Mouse (Mus musculus) forebrain, embryonic 11.5 days (tissue): ENCODE measurements at regions not wholly inside any gene's neighbourhood (a gene's known extent, or its start where the extent isn't known, plus 50 kb on each side); places are given as distances from the start of the nearest gene placed in this dataset.

ENCODE experiments used
- ATAC-seq: fragments of 200-750 bp; cut with Nextera tagmentation; replicated peaks from 2 replicates; pipeline ENCODE4 v1.8.0; 2017; ENCODE audit warnings: moderate TSS enrichment; ENCODE audit not compliant: low FRiP score
- DNase-seq: peaks from one replicate; pipeline ENCODE4 v3.0.0-alpha.2; 2017; ENCODE audit warnings: low spot score
- H3K27ac ChIP-seq: fragments of 300-500 bp; sonication (generic); 2 replicates; pipeline ENCODE4 v1.5.1; 2014; ENCODE audit warnings: low read depth, low read length
- H3K27me3 ChIP-seq: fragments of 300-500 bp; sonication (generic); 2 replicates; pipeline ENCODE4 v1.6.1; 2014; ENCODE audit warnings: mild to moderate bottlenecking, low read length, mixed read lengths; ENCODE audit not compliant: control insufficient read depth, insufficient read depth
- H3K36me3 ChIP-seq: fragments of 300-500 bp; sonication (generic); 2 replicates; pipeline ENCODE4 v1.6.1; 2014; ENCODE audit warnings: mild to moderate bottlenecking, low read length, moderate library complexity, mixed read lengths; ENCODE audit not compliant: control insufficient read depth, insufficient read depth
- H3K4me1 ChIP-seq: fragments of 300-500 bp; sonication (generic); replicated peaks from 2 replicates; pipeline ENCODE4 v1.6.1; 2014; ENCODE audit warnings: low read length, mixed read lengths; ENCODE audit not compliant: control insufficient read depth, insufficient read depth
- H3K4me2 ChIP-seq: fragments of 300-500 bp; sonication (generic); 2 replicates; pipeline ENCODE4 v1.6.1; 2014; ENCODE audit warnings: low read depth, mild to moderate bottlenecking, low read length, moderate library complexity, mixed read lengths; ENCODE audit not compliant: severe bottlenecking
- H3K4me3 ChIP-seq: fragments of 300-500 bp; sonication (generic); 2 replicates; pipeline ENCODE4 v1.5.1; 2014; ENCODE audit warnings: low read depth, low read length
- H3K9ac ChIP-seq: fragments of 300-500 bp; sonication (generic); 2 replicates; pipeline ENCODE4 v1.6.1; 2014; ENCODE audit warnings: low read length
- H3K9me3 ChIP-seq: fragments of 300-500 bp; sonication (generic); 2 replicates; pipeline ENCODE4 v1.6.1; 2016; ENCODE audit warnings: low read length, mixed read lengths; ENCODE audit not compliant: control insufficient read depth
- WGBS: fragments of 180-500 bp; shearing (Covaris S2); extraction: QIAGEN DNeasy Blood & Tissue Kit; methylation state at CpG from one replicate; pipeline ENCODE4 v1.1.7; 2014; 5-methylcytosine and 5-hydroxymethylcytosine counted together

DNA sequence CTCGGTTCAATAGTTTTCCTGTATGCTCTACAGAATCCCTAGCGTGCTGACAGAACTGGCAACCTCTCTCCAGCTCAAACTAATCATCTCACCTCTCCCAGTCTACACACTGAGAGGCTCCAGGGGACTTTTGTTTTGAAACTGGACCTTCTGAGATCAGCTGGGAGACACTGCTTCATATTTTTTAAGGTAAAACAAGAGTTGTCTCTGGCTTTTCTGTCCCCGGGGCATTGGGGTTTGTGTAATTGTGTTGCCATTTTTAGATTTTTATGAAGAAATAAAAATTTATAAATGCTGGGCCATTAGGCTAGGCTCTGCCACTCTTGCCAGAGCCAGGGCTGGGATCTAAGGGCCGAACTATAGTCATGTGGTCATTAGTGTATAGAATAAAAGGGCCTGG lies 179.8 kb upstream of the Cdh5 start:
- ATAC-seq = no peak

DNA sequence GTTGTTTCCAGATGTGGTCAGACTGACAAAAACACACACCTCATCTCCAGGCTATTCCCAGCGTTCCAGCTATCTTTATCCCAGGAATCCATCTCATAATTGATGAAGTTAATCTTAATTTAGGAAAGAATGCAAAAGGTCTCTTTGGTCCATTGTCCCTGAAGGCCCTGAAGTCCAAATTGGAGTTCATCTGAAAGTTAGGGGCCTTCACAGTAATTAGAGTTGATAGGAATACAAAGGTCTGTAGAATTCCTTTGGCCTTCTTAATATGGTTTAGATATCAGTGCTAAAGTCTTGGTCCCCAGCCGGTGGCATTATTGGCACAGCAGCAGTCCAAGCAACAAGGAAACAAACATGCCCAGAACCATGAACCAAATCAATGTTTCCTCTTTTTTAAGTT lies 178.7 kb upstream of the Cdh5 start:
- no peak for ATAC-seq
- H3K9me3 ChIP-seq = no peaks in the 10 kb centered on the region
- no peak overlapping the region for H3K9ac ChIP-seq
- no peaks in the 10 kb centered on the region for H3K27me3 ChIP-seq
- no peak for DNase-seq
- 70% methylated on average over 2 of the region's 2 CpGs for WGBS
- no peaks in the 10 kb centered on the region for H3K4me1 ChIP-seq
- H3K36me3 ChIP-seq = no peaks in the 10 kb centered on the region
- H3K4me2 ChIP-seq = no peak overlapping the region
- no peak overlapping the region for H3K27ac ChIP-seq
- H3K4me3 ChIP-seq = no peak overlapping the region

More for the DNA sequence above, 179.8 kb upstream of the Cdh5 start:
- Histone ChIP-seq H3K4me1 (no peaks in the 10 kb centered on the region), H3K27me3 (no peaks in the 10 kb centered on the region), H3K4me2 (no peak overlapping the region), H3K9me3 (no peaks in the 10 kb centered on the region), H3K9ac (no peak overlapping the region), H3K36me3 (no peaks in the 10 kb centered on the region), H3K4me3 (no peak overlapping the region), H3K27ac (no peak overlapping the region)
- 90% methylated on average over 4 of the region's 4 CpGs for WGBS
- no peak for DNase-seq

DNA sequence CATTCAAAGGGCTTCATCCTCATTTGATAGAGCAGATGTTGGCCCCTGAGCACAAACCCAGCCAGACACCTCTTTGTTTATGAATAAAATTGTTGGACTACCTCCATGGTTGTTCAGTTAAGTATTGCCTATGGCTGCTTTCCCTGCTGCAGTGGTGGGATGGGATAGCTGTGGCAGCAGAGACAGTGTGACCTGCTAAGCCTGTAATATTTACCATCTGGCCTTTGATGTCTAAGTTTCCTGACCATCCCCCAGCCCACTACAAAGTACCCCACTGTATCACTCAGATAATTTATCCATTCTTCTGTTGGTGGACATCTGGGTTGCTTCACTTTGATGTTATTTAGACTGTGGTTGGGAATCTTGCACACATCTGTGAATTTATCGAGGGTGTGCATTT lies 168.7 kb upstream of the Cdh5 start:
- H3K4me3 ChIP-seq = no peak overlapping the region
- ATAC-seq = no peak
- 80% methylated on average over 1 of the region's 1 CpGs for WGBS

DNA sequence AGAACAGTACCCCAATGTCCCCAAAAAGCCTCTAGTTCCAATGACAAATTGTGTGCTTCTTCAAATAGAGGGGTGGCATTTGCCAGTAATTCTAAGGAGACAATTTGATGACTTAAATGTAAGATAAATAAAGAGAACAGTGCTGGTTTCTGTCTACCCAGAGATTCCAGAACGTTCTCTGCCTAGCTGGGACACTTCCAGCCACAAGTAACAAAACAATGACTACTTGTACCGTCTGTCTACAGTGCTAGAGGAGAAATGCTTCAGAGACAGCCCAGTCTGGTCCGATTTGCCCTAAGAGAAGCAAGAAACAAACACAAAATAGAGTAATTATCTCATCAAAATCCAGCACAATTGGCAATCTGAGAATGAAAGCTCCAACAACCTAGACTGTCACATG lies 164.9 kb upstream of the Cdh5 start:
- Histone ChIP-seq H3K27ac (no peak overlapping the region), H3K36me3 (no peaks in the 10 kb centered on the region), H3K9ac (no peak overlapping the region), H3K4me3 (no peak overlapping the region), H3K4me1 (no peaks in the 10 kb centered on the region), H3K4me2 (no peak overlapping the region), H3K27me3 (no peaks in the 10 kb centered on the region), H3K9me3 (no peaks in the 10 kb centered on the region; the same call in 1 of the 2 replicates)
- ATAC-seq (no peak), DNase-seq (no peak)
- 94% methylated on average over 3 of the region's 3 CpGs for WGBS

More for the DNA sequence above, 168.7 kb upstream of the Cdh5 start:
- Histone ChIP-seq H3K27me3 (no peaks in the 10 kb centered on the region), H3K27ac (no peak overlapping the region), H3K4me2 (no peak overlapping the region), H3K36me3 (no peaks in the 10 kb centered on the region), H3K4me1 (no peaks in the 10 kb centered on the region), H3K9ac (no peak overlapping the region), H3K9me3 (no peaks in the 10 kb centered on the region)
- DNase-seq = no peak

DNA sequence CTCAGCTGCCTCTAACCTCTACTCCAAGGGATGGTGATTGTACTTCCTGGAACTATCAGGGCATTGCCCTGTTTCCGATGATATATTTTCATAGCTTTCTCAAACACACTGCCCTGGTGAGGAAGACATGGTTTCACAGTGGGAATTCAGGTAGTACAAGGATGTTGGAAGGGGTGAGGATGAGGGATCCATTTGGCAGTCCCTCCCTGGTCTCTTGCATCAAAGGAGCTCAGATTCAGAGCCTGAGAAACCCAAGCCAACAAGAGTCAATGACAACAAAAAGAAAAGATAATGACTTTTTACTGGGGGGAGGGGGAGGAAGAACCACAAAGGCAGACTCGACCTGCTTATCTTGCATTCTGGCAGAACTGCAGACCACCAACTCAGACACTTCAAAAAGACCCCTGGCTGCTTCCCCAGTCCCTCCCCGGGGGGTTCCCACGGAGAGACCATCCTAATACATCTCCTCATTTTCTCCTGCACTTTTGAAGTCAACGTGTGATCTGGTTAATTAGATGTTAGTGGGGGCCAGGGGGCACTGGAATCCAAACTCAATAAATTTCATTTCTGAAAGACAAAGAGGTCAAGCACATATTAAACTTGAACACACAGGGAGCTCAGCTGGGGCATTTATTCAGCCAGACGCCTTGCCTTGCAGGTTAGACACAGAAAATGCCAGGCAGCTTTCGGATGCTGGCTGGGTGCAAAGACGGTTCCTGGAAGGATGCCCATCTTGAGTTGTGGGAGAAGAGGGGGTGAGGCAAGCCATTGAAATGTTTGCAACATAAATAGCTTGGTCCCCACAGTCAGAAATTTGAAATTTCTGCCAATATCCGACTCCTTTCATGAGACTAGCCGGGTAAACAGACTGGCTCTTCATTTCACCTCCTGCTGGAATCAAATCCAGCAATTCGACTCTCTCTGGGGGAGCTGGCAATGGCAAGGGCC lies 162.9 kb upstream of the Cdh5 start:
- H3K36me3 ChIP-seq = no peaks in the 10 kb centered on the region
- ATAC-seq = no peak
- WGBS = 50% methylated on average over 11 of the region's 11 CpGs
- H3K4me3 ChIP-seq = no peak overlapping the region
- no peak overlapping the region for H3K9ac ChIP-seq
- H3K27ac ChIP-seq = no peak overlapping the region
- H3K27me3 ChIP-seq = no peaks in the 10 kb centered on the region
- H3K9me3 ChIP-seq = no peaks in the 10 kb centered on the region; the same call in 1 of the 2 replicates
- H3K4me2 ChIP-seq = no peak overlapping the region
- H3K4me1 ChIP-seq = no peaks in the 10 kb centered on the region
- no peak for DNase-seq

DNA sequence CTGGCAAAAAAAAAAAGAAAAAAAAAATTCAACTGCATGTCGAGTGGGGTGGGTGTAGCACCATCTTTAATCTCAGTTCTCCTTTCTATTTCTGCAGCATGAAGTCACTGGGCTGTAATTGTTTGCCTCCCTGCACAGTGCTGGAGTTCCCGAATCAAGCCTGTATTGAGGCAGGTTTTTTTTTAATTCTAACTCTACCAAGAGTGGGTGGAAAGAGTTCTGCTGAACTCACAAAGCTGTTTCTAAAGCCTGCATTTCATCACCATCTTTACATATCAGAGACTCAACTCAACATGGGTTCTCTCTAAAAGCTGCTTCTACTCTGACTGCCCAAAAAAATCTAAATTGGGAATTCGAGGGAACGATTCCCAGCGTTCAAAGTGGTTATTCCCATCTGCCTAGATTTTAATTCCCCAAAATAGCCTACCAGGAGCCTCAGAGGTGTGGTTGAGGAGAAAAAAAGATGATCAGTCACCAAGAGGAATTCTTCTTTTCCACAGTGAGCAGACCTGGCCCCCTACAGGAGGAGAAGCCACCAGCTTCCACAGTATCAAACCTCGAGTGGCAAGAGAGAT lies 160.4 kb upstream of the Cdh5 start:
- ATAC-seq (no peak), DNase-seq (no peak)
- Histone ChIP-seq H3K27ac (no peak overlapping the region), H3K36me3 (no peaks in the 10 kb centered on the region), H3K4me1 (no peaks in the 10 kb centered on the region), H3K4me2 (no peak overlapping the region), H3K9me3 (no peaks in the 10 kb centered on the region; the same call in 1 of the 2 replicates), H3K4me3 (no peak overlapping the region), H3K27me3 (no peaks in the 10 kb centered on the region), H3K9ac (no peak overlapping the region)
- 85% methylated on average over 6 of the region's 6 CpGs for WGBS

DNA sequence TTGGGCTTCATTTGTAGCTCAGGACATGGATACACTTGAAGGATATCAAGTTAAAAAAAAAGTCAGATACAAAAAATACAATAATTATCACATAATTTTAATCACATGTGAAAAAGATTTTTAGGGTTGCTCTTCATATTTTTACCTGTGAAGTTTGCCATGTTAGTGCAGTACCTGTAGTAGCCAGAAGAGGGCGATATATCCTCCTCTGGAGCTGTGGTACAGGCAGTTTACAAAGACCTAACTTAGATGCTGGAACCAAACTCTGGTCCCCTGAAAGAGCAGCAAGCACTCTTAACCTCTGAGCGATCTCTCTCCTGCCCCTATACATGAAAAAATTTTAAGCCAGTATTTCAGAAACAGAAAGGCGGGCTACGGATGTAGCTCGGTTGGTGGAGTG lies 153.0 kb upstream of the Cdh5 start:
- no peaks in the 10 kb centered on the region for H3K36me3 ChIP-seq
- ATAC-seq (no peak), DNase-seq (no peak)
- no peak overlapping the region for H3K4me2 ChIP-seq
- no peak overlapping the region for H3K9ac ChIP-seq
- no peaks in the 10 kb centered on the region for H3K4me1 ChIP-seq
- no peaks in the 10 kb centered on the region for H3K27me3 ChIP-seq
- no peak overlapping the region for H3K27ac ChIP-seq
- 79% methylated on average over 5 of the region's 5 CpGs for WGBS
- no peak overlapping the region for H3K4me3 ChIP-seq
- H3K9me3 ChIP-seq = no peaks in the 10 kb centered on the region

DNA sequence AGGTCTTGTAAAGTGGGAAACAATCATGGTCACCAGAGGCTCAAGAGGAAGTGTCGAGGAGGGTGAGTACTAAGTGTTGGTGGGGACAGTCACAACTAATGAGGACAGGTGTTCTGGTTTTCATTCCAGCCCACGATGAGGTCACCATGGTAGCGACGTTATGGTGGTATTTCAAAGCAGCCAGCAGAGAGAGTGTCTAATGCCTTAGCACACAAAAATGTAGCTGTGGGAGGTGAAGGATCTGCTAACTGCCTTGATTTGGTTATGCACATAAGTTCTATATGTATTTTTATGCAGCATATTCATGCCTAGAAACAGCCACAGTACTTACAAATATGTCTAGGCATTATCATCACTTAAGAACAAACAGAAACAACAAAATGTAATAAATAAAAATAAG lies 151.0 kb upstream of the Cdh5 start:
- no peak for ATAC-seq
- Histone ChIP-seq H3K27ac (no peak overlapping the region), H3K27me3 (no peaks in the 10 kb centered on the region), H3K4me1 (no peaks in the 10 kb centered on the region), H3K9ac (no peak overlapping the region), H3K4me3 (no peak overlapping the region), H3K36me3 (no peaks in the 10 kb centered on the region), H3K4me2 (no peak overlapping the region), H3K9me3 (no peaks in the 10 kb centered on the region)
- 86% methylated on average over 4 of the region's 4 CpGs for WGBS
- no peak for DNase-seq
